Mouse (Mus musculus) ES-E14 (cell line): ENCODE measurements around the gene Lbhd1. TPM values are rescaled to one million over a fixed set of nuclear protein-coding genes. Genes with fewer than 3 reads are reported as not detected.

Experiments used
- DNase-seq: peaks from one replicate; pipeline ENCODE4 v3.0.0-alpha.2; 2013; ENCODE audit warnings: low read depth, low spot score
- H3K27ac ChIP-seq: 2 replicates; pipeline ENCODE4 v1.5.1; 2012; ENCODE audit warnings: low read depth, mild to moderate bottlenecking, low read length, moderate library complexity, mixed read lengths; ENCODE audit not compliant: poor library complexity, insufficient read depth, severe bottlenecking
- H3K36me3 ChIP-seq: 2 replicates; pipeline ENCODE4 v1.6.1; 2012; ENCODE audit warnings: mild to moderate bottlenecking, low read length, moderate library complexity, mixed read lengths; ENCODE audit not compliant: control insufficient read depth, poor library complexity, insufficient read depth, severe bottlenecking
- H3K4me1 ChIP-seq, 2 experiments: fragments of 150-350 bp in 1 of 2; sonication (generic) in 1 of 2; 2 replicates each; pipeline ENCODE4 v1.6.1; 2012; ENCODE audit warnings: low read length in 2 of 2, mild to moderate bottlenecking in 1 of 2, mixed read lengths in 1 of 2; ENCODE audit not compliant: control insufficient read depth in 2 of 2, insufficient read depth in 2 of 2, poor library complexity in 1 of 2
- H3K4me3 ChIP-seq, 2 experiments: fragments of 150-350 bp in 1 of 2; sonication (generic) in 1 of 2; 2 replicates each; pipeline ENCODE4 v1.5.1; 2012; ENCODE audit warnings: low read length in 2 of 2, low read depth in 1 of 2, mild to moderate bottlenecking in 1 of 2, mixed read lengths in 1 of 2; ENCODE audit not compliant: insufficient read depth in 1 of 2, poor library complexity in 1 of 2, severe bottlenecking in 1 of 2
- H3K9ac ChIP-seq: 2 replicates; pipeline ENCODE4 v1.6.1; 2012; ENCODE audit warnings: low read depth, mild to moderate bottlenecking, low read length, mixed read lengths; ENCODE audit not compliant: poor library complexity, insufficient read depth, severe bottlenecking
- H3K9me3 ChIP-seq: fragments of 150-350 bp; sonication (generic); 2 replicates; pipeline ENCODE4 v1.6.1; 2012; ENCODE audit warnings: low read depth, mild to moderate bottlenecking, low read length; ENCODE audit not compliant: control insufficient read depth, insufficient read depth
- CHD2 ChIP-seq: IDR thresholded peaks from 2 replicates; pipeline ENCODE4 v1.6.1; 2014; ENCODE audit warnings: mild to moderate bottlenecking, low read depth, low read length, inconsistent platforms
- HCFC1 ChIP-seq: IDR thresholded peaks from 2 replicates; pipeline ENCODE4 v1.6.1; 2012; ENCODE audit warnings: low read length, inconsistent platforms, borderline replicate concordance; ENCODE audit not compliant: insufficient read depth
- MAFK ChIP-seq: IDR thresholded peaks from 2 replicates; pipeline ENCODE4 v1.6.1; 2014; ENCODE audit warnings: mild to moderate bottlenecking, low read depth, low read length, inconsistent platforms; ENCODE audit not compliant: insufficient read depth
- ZC3H11A ChIP-seq: IDR thresholded peaks from 2 replicates; pipeline ENCODE4 v1.6.1; 2012; ENCODE audit warnings: low read depth, mild to moderate bottlenecking, inconsistent platforms, low read length, borderline replicate concordance
- ZNF384 ChIP-seq: IDR thresholded peaks from 2 replicates; pipeline ENCODE4 v1.6.1; 2012; ENCODE audit warnings: low read depth, low read length, inconsistent platforms
- in situ Hi-C, 2 experiments: fragments of 600-800 bp; cut with MboI; formaldehyde crosslinking; loops; one replicate each; pipeline ENCODE4 v1.15.1; 2025; ENCODE audit warnings: low sequenced_read_pairs in 2 of 2, inconsistent platforms in 1 of 2; ENCODE audit not compliant: unreplicated experiment in 2 of 2
- total RNA-seq: library from RNA; depleted of rRNA; stranded (reverse); fragments of 300-350 nt; gene quantifications from 2 replicates; pipeline ENCODE4 v1.2.3, GENCODE M21; 2012

The Lbhd1 gene
- total RNA-seq, 1 experiment: 14.3 TPM

DNA sequence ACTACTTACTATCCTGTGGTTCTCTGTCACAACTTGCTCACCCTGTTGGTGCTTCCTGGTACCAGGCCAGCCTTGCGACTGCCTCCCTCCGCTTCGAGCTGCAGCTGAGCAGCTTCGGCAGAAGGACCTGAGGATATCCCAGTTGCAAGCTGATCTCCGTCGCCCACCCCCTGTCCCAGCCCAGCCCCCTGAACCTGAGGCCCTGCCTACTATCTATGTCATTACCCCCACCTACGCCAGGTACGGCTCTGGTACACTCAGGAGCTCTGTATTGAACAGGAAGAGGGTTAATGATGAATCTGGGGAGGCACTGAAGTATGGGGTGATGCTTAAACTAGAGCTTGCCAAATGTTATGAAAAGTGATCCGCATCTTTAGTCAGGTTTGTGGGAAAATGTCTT, 38.2 kb downstream of the Lbhd1 start:
- Histone ChIP-seq H3K4me3 (no peak overlapping the region), H3K9me3 (no peaks in the 10 kb centered on the region), H3K36me3 (no peaks in the 10 kb centered on the region), H3K27ac (no peak overlapping the region), H3K9ac (0 out of 2 replicates have a peak overlapping the region, but pooled peaks have one; percentile 1), H3K4me1 (peaks cover 0 to 3% of the 10 kb centered on the region in 2 experiments; a peak in 1 of 4 replicates)
- in situ Hi-C loops: loop anchor here in 1 of 2 experiments (25.0 kb wide), 1 partner anchor 1691 kb away; the partner anchor contains the start of genes Ddb1 and Tkfc
- DNase-seq: no peak
- TF ChIP-seq CHD2 (no peak), ZNF384 (no peak), MAFK (no peak), HCFC1 (no peak), ZC3H11A (no peak)

DNA sequence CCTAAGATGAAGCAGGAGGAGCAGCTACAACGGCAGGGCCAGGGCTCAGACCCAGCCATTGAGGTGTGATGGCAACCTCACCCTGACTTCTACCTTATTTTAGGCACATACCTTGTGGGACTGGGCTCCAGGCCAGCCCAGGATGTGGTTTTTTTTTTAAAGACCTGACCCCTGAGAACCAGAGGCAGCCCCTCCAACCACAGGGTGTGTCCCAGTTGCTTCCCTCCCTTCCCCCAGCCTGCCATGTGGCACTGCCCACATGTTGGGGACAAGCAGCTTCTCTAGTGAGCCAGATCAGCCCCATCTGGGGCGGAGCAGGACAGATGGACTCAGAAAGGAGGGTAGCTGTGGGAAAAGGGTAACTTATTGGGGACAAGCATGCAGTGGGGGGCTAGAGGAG, 43.2 kb downstream of the Lbhd1 start:
- H3K4me1 ChIP-seq: peaks cover 0 to 8% of the 10 kb centered on the region in 2 experiments; a peak in 1 of 4 replicates
- no peak overlapping the region for H3K4me3 ChIP-seq
- TF ChIP-seq ZC3H11A: no peak
- no peak for TF ChIP-seq ZNF384
- TF ChIP-seq MAFK: no peak
- no peak for TF ChIP-seq HCFC1
- TF ChIP-seq CHD2: no peak
- H3K9ac ChIP-seq: no peak overlapping the region
- H3K9me3 ChIP-seq: no peaks in the 10 kb centered on the region
- in situ Hi-C loops: no loop called here
- H3K27ac ChIP-seq: no peak overlapping the region
- H3K36me3 ChIP-seq: no peaks in the 10 kb centered on the region; the same call in 1 of the 2 replicates
- no peak for DNase-seq

DNA sequence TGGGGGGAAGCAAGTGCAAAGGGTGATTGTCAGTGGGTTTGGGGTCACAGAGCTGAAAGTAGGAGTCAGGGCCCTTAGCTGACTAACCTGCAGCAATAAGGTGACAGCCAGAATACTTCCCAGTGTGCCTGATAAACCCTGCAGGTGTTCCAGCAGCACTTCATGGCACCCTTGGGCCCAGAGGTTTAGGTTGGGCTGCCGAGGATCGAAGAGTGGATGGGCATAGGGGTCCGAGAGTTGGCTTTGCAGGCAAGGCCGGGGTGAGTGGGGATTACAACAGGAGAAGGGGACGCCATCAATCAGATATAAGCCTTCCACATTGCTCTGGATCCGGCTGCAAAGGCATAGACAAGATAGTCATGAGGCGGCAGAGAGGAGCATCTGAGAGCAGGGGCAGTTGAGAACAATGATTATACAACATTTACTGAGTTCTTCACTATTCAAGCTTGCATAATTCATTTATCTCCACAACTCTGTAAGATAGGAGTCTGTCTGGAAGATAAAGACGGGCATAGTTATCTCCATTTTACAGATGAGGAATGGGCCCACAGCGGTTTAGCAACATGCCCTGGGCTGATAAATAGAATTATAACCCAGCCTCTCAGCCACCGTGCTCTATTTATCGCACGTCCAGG, 44.5 kb downstream of the Lbhd1 start:
- Histone ChIP-seq H3K27ac (no peak overlapping the region), H3K4me1 (peaks cover 0 to 8% of the 10 kb centered on the region in 2 experiments; a peak in 1 of 4 replicates), H3K9me3 (no peaks in the 10 kb centered on the region), H3K9ac (no peak overlapping the region), H3K4me3 (no peak overlapping the region), H3K36me3 (no peaks in the 10 kb centered on the region; the same call in 1 of the 2 replicates)
- DNase-seq: no peak
- TF ChIP-seq HCFC1 (no peak), ZNF384 (no peak)
- in situ Hi-C loops: no loop called here

DNA sequence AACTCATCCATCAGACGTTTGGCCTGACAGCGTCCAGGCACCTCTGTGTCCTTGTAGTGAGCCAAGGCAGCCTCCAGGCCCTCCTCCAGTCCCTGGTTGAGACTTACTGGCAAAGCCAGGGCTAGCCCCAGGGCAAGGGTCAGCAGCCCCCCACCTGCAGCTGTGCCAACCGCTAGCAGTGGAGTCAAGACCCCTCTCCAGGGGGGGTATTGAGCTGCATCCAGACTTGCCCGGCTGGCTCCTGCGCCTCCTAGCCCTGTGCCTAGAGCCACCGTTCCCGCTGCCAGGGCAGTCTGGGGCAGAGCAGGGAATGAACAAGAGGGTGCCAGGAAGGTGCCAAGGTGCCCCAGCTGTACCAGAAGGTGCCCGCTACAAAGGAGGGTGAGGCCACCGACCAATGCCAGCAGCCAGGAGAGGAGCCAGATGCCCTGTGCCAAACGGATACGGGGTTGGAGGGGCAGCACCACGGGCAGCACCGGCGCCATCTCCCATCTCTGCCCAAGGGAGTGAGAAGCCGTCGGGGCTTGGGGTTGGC, 45.2 kb downstream of the Lbhd1 start:
- Histone ChIP-seq H3K27ac (no peak overlapping the region; the same call in 1 of the 2 replicates), H3K36me3 (no peaks in the 10 kb centered on the region; the same call in 1 of the 2 replicates), H3K4me3 (peak overlapping the region; percentile 83 to 85), H3K9me3 (no peaks in the 10 kb centered on the region), H3K4me1 (peaks cover 0 to 8% of the 10 kb centered on the region in 2 experiments; a peak in 1 of 4 replicates), H3K9ac (peak overlapping the region; percentile 45; the same call in 1 of the 2 replicates)
- in situ Hi-C loops: no loop called here
- DNase-seq: no peak
- TF ChIP-seq ZC3H11A: no peak
- TF ChIP-seq ZNF384: no peak
- TF ChIP-seq MAFK: no peak
- no peak for TF ChIP-seq CHD2
- TF ChIP-seq HCFC1: no peak
